Mouse (Mus musculus) G1E (cell line): Measurements from ENCODE around the gene Il2ra. TPM values are rescaled to one million over a fixed set of nuclear protein-coding genes. Genes with fewer than 3 reads are reported as not detected.

Experiments
- ATAC-seq: 2 replicates; pipeline ENCODE4 v1.8.0; 2016; ENCODE audit warnings: mild to moderate bottlenecking; ENCODE audit not compliant: insufficient number of reproducible peaks, poor library complexity, low FRiP score, severe bottlenecking; ENCODE audit errors: extremely low read depth
- DNase-seq: peaks from one replicate; pipeline ENCODE4 v3.0.0; 2012; ENCODE audit warnings: low spot score
- H3K27me3 ChIP-seq: 2 replicates; pipeline ENCODE4 v1.6.1; 2012; ENCODE audit warnings: mild to moderate bottlenecking, low read length, inconsistent platforms; ENCODE audit not compliant: insufficient read depth
- H3K36me3 ChIP-seq: replicated peaks from 2 replicates; pipeline ENCODE3; 2012; ENCODE audit warnings: mild to moderate bottlenecking, inconsistent platforms
- H3K4me1 ChIP-seq: 2 replicates; pipeline ENCODE4 v1.6.1; 2012; ENCODE audit warnings: low read depth, low read length, inconsistent platforms, mixed read lengths; ENCODE audit not compliant: insufficient read depth
- H3K4me3 ChIP-seq: 2 replicates; pipeline ENCODE4 v1.5.1; 2012; ENCODE audit warnings: low read depth, mild to moderate bottlenecking, inconsistent platforms, low read length, moderate library complexity, mixed read lengths
- H3K9me3 ChIP-seq: replicated peaks from 2 replicates; pipeline ENCODE4 v1.6.1; 2012; ENCODE audit warnings: inconsistent platforms
- CTCF ChIP-seq: IDR thresholded peaks from 2 replicates; pipeline ENCODE4 v1.5.1; 2012; ENCODE audit warnings: low read depth, low read length, inconsistent platforms, mixed read lengths
- GATA1 ChIP-seq: IDR thresholded peaks from 2 replicates; pipeline ENCODE4 v1.6.1; 2012; ENCODE audit warnings: borderline replicate concordance, low read length, inconsistent platforms, mixed read lengths
- GATA2 ChIP-seq: IDR thresholded peaks from 2 replicates; pipeline ENCODE4 v1.6.1; 2012; ENCODE audit warnings: low read depth, low read length, inconsistent platforms, borderline replicate concordance
- POLR2AphosphoS5 ChIP-seq: IDR thresholded peaks from 2 replicates; pipeline ENCODE4 v1.6.1; 2012; ENCODE audit warnings: low read depth, low read length, inconsistent platforms; ENCODE audit not compliant: insufficient replicate concordance
- TAL1 ChIP-seq: conservative IDR thresholded peaks from 2 replicates; pipeline ENCODE4 v1.6.1; 2012; ENCODE audit warnings: low read depth, low read length, inconsistent platforms, mixed read lengths
- polyA plus RNA-seq: library from polyadenylated mRNA; stranded (reverse); fragments of >175 nt; gene quantifications from 2 replicates; pipeline ENCODE4 v1.2.3, GENCODE M21; 2012
- total RNA-seq, 2 experiments: library from RNA; stranded (forward) in 1 of 2; stranded (reverse) in 1 of 2; fragments of 200-1000 nt in 1 of 2; fragments of >200 nt in 1 of 2; fragmentation: Nextera tagmentation in 1 of 2; gene quantifications; 2 replicates each; pipeline ENCODE4 v1.2.3; 2014 to 2017

Il2ra gene
- total and polyA plus RNA-seq, 3 experiments, result 0.44 TPM; not detected in 2

DNA sequence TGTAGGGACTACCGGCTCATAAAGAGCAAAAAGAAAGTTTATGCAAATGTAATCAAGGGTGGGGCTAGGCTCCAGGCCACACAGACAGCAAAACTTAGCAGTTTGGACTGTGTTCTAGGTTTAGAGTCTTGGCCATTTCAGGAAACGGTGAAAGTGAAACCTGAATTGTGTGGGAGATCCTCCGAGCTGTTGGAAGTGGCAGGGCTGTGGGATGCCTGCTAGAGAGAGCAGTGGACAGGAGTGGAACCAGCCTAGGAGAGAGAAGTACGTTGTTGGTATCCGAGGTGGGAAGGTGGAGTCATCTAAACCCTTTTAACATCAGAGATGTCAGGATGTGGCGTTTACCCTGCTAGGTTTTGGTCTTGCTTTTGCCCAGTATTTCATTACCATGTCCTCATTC lies 93.2 kb downstream of the Il2ra start:
- DNase-seq (no peak), ATAC-seq (no peak)
- Histone ChIP-seq H3K4me1 (no peaks in the 10 kb centered on the region), H3K4me3 (no peak overlapping the region), H3K36me3 (peaks cover 15% of the 10 kb centered on the region), H3K9me3 (no peaks in the 10 kb centered on the region), H3K27me3 (0 out of 2 replicates have a peak, but pooled peaks cover 4% of the 10 kb centered on the region)
- TF ChIP-seq GATA1 (no peak), POLR2AphosphoS5 (no peak), GATA2 (no peak), TAL1 (no peak), CTCF (no peak)

GRCm38 (mm10) chr2:11738794-11739193 lies 96.2 kb downstream of the Il2ra start:
- no peak for ATAC-seq
- Histone ChIP-seq H3K36me3 (peaks cover 44% of the 10 kb centered on the region), H3K27me3 (no peaks in the 10 kb centered on the region), H3K4me3 (no peak overlapping the region), H3K4me1 (no peaks in the 10 kb centered on the region), H3K9me3 (no peaks in the 10 kb centered on the region)
- TF ChIP-seq GATA2, result no peak
- no peak for TF ChIP-seq CTCF
- TF ChIP-seq POLR2AphosphoS5, result no peak
- no peak for TF ChIP-seq TAL1
- no peak for TF ChIP-seq GATA1
- no peak for DNase-seq

- H3K4me1 ChIP-seq, result no peaks in the 10 kb centered on the region
- DNase-seq, result no peak
- H3K36me3 ChIP-seq, result peaks cover 49% of the 10 kb centered on the region
- H3K4me3 ChIP-seq, result no peak overlapping the region
- ATAC-seq, result no peak
- TF ChIP-seq TAL1, result no peak
- TF ChIP-seq CTCF, result no peak
- TF ChIP-seq POLR2AphosphoS5, result no peak
- no peak for TF ChIP-seq GATA2
- TF ChIP-seq GATA1, result no peak
- no peaks in the 10 kb centered on the region for H3K27me3 ChIP-seq
- H3K9me3 ChIP-seq, result no peaks in the 10 kb centered on the region
Observed at GRCm38 (mm10) chr2:11739516-11740051, 97.0 kb downstream of the Il2ra start.

Other genes starting within 250 kb of the Il2ra start
- gene Pfkfb3, start 88.7 kb upstream of the Il2ra start, total RNA-seq (2014; fragmentation: Nextera tagmentation), result not detected in 2 replicates
- 0.12 and 1.1 TPM in 2 replicates for gene Pfkfb3, start 88.7 kb upstream of the Il2ra start, total RNA-seq (2017)
- gene Pfkfb3, start 88.7 kb upstream of the Il2ra start, polyA plus RNA-seq, result not detected in 2 replicates
- 118 and 138 TPM in 2 replicates for gene Rbm17, start 38.7 kb upstream of the Il2ra start, total RNA-seq (2014; fragmentation: Nextera tagmentation)
- 153 and 184 TPM in 2 replicates for gene Rbm17, start 38.7 kb upstream of the Il2ra start, total RNA-seq (2017)
- gene Rbm17, start 38.7 kb upstream of the Il2ra start, polyA plus RNA-seq, result 86.5 and 101 TPM in 2 replicates
- not detected in 2 replicates for gene Gm17490, start 16.5 kb upstream of the Il2ra start, total RNA-seq (2014; fragmentation: Nextera tagmentation)
- gene Gm17490, start 16.5 kb upstream of the Il2ra start, total RNA-seq (2017), result not detected in 2 replicates
- gene Gm17490, start 16.5 kb upstream of the Il2ra start, polyA plus RNA-seq, result not detected in 2 replicates
- not detected in 2 replicates for gene Il15ra, start 62.5 kb downstream of the Il2ra start, total RNA-seq (2014; fragmentation: Nextera tagmentation)
- 0.27 and 0.64 TPM in 2 replicates for gene Il15ra, start 62.5 kb downstream of the Il2ra start, total RNA-seq (2017)
- gene Il15ra, start 62.5 kb downstream of the Il2ra start, polyA plus RNA-seq, result not detected in 2 replicates
- gene Fbh1, start 134.8 kb downstream of the Il2ra start, total RNA-seq (2014; fragmentation: Nextera tagmentation), result 49.4 and 51.2 TPM in 2 replicates
- 81.3 and 93.2 TPM in 2 replicates for gene Fbh1, start 134.8 kb downstream of the Il2ra start, total RNA-seq (2017)
- gene Fbh1, start 134.8 kb downstream of the Il2ra start, polyA plus RNA-seq, result 13.9 and 20.8 TPM in 2 replicates
- 26.3 and 29.7 TPM in 2 replicates for gene Ankrd16, start 135.1 kb downstream of the Il2ra start, total RNA-seq (2014; fragmentation: Nextera tagmentation)
- gene Ankrd16, start 135.1 kb downstream of the Il2ra start, total RNA-seq (2017), result 49.4 TPM in 2 replicates
- 8.0 TPM in 2 replicates for gene Ankrd16, start 135.1 kb downstream of the Il2ra start, polyA plus RNA-seq